Mouse (Mus musculus): ENCODE measurements around the gene Tmem131l.

GRCm38 (mm10) chr3:83962076-83962475 is 77.9 kb downstream of the Tmem131l start:
- TF ChIP-seq MAFK (IDR thresholded peaks at IDR 0.05; ENCODE audit: insufficient read depth, low read depth, low read length) (no peak), ZNF384 (IDR thresholded peaks at IDR 0.05; ENCODE audit: low read depth, low read length) (no peak), ZC3H11A (IDR thresholded peaks at IDR 0.05; ENCODE audit: borderline replicate concordance, low read depth, low read length) (no peak), HCFC1 (IDR thresholded peaks at IDR 0.05; ENCODE audit: borderline replicate concordance, insufficient read depth, low read length) (no peak), CHD2 (IDR thresholded peaks at IDR 0.05; ENCODE audit: low read depth, low read length) (no peak)

All from ES-E14 (cell line).